22 mouse cellular contexts compared by ENCODE assay signal in genomic region chr6:129316463-129316862, GRCm38 (mm10). TPM values are rescaled to one million over a fixed set of nuclear protein-coding genes. Genes with fewer than 3 reads are reported as not detected.
"Had no signal": no experiment of that assay in that cellular context is flagged by ENCODE, and none has a peak within 500 bp of the region (broad histone marks: within the 10 kb centered on the region; RNA-seq: fewer than 3 reads in every experiment).

No protein-coding gene starts in this region.

- H3K36me3 ChIP-seq: limb, embryonic 12.5 days; midbrain, embryonic 13.5 days; neural tube, embryonic 15.5 days had no signal

- ATAC-seq: intestine, postnatal 0 days; midbrain, embryonic 13.5 days had no signal

- H3K4me2 ChIP-seq: limb, embryonic 12.5 days; lung, embryonic 14.5 days; midbrain, embryonic 13.5 days; neural tube, embryonic 15.5 days had no signal

- H3K27me3 ChIP-seq: limb, embryonic 12.5 days; midbrain, embryonic 13.5 days; neural tube, embryonic 15.5 days had no signal

- DNase-seq: kidney, adult 9 months; kidney, postnatal 4 days; liver; lung, embryonic 14.5 days; lung, postnatal 10 days; lung, postnatal 4 days; retina, postnatal 1 day; right cerebral cortex, postnatal 25 days; thymus, postnatal 4 days had no signal

- H3K27ac ChIP-seq: kidney, postnatal 0 days; layer of hippocampus, adult 2 months; limb, embryonic 12.5 days; liver, embryonic 14.5 days; midbrain, embryonic 13.5 days; neural tube, embryonic 15.5 days had no signal

- H3K9me3 ChIP-seq: limb, embryonic 12.5 days; midbrain, embryonic 13.5 days; neural tube, embryonic 15.5 days had no signal

- H3K4me3 ChIP-seq: layer of hippocampus, adult 2 months; limb, embryonic 12.5 days; midbrain, embryonic 13.5 days; myocyte; neural tube, embryonic 15.5 days had no signal

- H3K9ac ChIP-seq: limb, embryonic 12.5 days; liver, embryonic 14.5 days; lung, embryonic 14.5 days; midbrain, embryonic 13.5 days; neural tube, embryonic 15.5 days had no signal

- H3K4me1 ChIP-seq: limb, embryonic 12.5 days; midbrain, embryonic 13.5 days; neural tube, embryonic 15.5 days had no signal

RNA-seq across cellular contexts. Expression of gene 4922502D21Rik, which starts 15.1 kb away (rescaled TPM):
- total RNA-seq: layer of hippocampus, adult 2 months; layer of hippocampus, postnatal 10 days; left cerebral cortex, postnatal 36 days had no signal
- polyA plus RNA-seq: intestine, postnatal 0 days; kidney, postnatal 0 days; limb, embryonic 12.5 days; liver, embryonic 14.5 days; lung, embryonic 14.5 days; midbrain, embryonic 13.5 days; myocyte; neural tube, embryonic 11.5 days; neural tube, embryonic 15.5 days; small intestine, adult 2 months; stomach, embryonic 16.5 days had no signal

RNA-seq across cellular contexts. Expression of gene Clec12a, which starts 26.0 kb away (rescaled TPM):
- total RNA-seq: layer of hippocampus, adult 2 months; layer of hippocampus, postnatal 10 days had no signal
- polyA plus RNA-seq: myocyte had no signal

RNA-seq across cellular contexts. Expression of gene Cd69, which starts 41.2 kb away (rescaled TPM):
- total RNA-seq: layer of hippocampus, adult 2 months; layer of hippocampus, postnatal 10 days; left cerebral cortex, postnatal 36 days had no signal
- polyA plus RNA-seq: kidney, postnatal 0 days; limb, embryonic 12.5 days; lung, embryonic 14.5 days; midbrain, embryonic 13.5 days; neural tube, embryonic 11.5 days had no signal
